Mouse (Mus musculus): ENCODE measurements around the gene 2310039H08Rik.

DNA sequence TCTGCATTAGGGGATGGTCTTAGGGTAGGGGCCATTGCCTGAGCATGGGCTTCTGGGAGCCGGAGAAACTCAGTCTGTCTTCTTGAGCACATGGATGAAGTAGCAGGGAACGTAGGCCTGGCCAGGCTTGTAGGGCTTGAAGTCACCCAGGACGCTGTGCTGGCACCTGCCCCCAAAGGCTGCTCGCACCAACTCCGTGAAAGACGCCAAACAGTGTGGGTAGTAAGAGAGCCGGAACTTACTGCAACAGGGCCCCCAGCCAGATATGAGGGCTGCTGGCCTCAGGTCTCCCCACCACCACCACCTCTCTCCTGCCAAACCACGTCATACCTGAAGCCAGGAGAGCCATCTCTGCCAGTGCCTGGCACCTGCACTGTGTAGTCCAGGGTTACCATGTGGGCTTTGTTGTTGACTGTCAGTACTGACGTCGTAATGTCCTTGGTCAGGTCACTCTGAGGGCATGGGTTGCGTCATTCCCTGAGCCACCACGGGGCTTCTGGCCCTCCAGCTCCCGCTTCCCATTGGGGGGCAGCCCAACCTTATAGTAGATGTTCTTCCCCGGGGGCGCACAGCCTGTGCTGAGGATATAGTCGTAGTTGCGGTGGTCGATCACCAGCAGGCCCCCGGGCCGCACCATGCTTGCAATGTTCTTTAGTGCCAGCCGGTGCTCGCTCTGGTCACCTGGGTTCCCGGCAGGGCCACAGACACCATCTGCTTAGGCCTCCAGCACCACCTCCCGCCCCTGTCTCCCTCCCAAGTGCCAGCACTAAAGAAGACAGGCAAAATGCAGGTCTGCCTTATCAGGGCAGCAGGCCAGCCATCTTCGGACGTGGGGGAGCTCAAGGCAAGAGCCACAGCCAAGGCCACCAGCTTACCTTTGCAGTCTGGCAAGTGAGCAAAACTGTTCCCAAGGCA, 46.4 kb upstream of the 2310039H08Rik start:
- TF ChIP-seq CTCF (IDR thresholded peaks at IDR 0.05; ENCODE audit: low read depth, low read length), result no peak; the same call in 1 of the 2 replicates
- TF ChIP-seq TAL1 (conservative IDR thresholded peaks at IDR 0.05; ENCODE audit: low read depth, low read length), result no peak
- no peak for TF ChIP-seq GATA1 (IDR thresholded peaks at IDR 0.05; ENCODE audit: borderline replicate concordance, low read length)
- no peak for TF ChIP-seq POLR2AphosphoS5 (IDR thresholded peaks at IDR 0.05; ENCODE audit: insufficient replicate concordance, low read depth, low read length)
- TF ChIP-seq GATA2 (IDR thresholded peaks at IDR 0.05; ENCODE audit: borderline replicate concordance, low read depth, low read length), result no peak

All from G1E (cell line).